Mouse (Mus musculus) common myeloid progenitor, adult 5-6 weeks (primary cell): ENCODE data around the gene Zfp182. TPM values are rescaled to one million over a fixed set of nuclear protein-coding genes. Genes with fewer than 3 reads are reported as not detected.

Experiments
- ATAC-seq: replicated peaks from 2 replicates; pipeline ENCODE4 v1.8.0; 2016; ENCODE audit warnings: low read depth, mild to moderate bottlenecking, moderate TSS enrichment, inconsistent platforms; ENCODE audit not compliant: poor library complexity, severe bottlenecking
- total RNA-seq: library from RNA; stranded (forward); fragments of 200-1000, 187-1606 nt; gene quantifications from 2 replicates; pipeline ENCODE4 v1.2.3, GENCODE M21; 2017

The Zfp182 gene
- 16.4 TPM in 2 replicates for total RNA-seq

DNA sequence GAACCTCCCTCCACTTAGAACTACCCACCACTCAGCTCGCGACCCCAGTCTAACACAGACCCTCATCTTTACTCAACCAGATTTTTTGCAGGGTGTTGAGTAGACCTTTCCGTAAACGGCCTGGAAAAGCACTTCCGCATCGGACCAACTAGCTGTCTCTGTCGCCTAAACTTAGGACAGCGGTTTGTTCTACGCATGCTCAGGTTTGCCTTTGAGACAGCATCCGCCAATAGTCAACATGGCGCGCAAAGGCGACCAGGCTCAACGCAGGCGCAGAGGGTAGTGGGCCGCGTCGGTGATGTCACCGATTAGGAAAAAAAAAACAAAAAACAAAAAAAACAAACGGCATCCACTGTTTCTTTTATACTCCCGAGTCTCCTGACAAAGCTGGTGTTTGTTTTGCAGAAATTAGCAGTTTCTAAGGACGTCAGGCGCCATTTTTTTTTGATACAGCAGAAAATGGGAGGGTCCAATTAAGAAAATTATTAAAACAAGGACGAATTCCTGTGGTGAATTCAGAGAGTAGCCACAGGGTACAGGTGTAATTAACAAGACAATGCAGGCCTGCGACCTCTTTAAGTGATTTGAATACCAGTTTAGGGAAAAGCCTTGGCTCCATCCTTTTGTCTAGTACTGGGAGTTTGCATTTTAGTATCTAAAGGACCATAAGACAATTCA is at the start of gene Zfp182:
TSS of gene Zfp182 (minus strand) at position 451 of the 678 bp plus-strand sequence.
- ATAC-seq = peak; percentile 100

DNA sequence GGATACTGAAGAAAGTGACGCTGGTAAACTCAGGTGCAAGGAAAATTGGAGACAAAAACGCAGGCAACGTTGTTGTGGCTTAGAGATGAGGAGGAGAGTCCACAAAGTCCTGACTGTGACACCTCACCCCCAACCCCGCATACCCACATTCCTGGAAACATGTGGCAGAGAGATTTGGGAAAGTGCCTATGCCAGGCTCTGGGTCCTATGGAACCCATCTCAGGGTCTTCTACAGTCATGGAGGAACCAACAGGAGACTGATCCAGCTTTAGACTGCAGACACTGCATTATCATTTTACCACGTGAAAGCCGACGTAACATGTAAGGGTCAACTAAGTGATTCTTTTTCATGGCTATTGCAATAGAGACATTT is 27.7 kb upstream of the Zfp182 start:
- no peak for ATAC-seq

DNA sequence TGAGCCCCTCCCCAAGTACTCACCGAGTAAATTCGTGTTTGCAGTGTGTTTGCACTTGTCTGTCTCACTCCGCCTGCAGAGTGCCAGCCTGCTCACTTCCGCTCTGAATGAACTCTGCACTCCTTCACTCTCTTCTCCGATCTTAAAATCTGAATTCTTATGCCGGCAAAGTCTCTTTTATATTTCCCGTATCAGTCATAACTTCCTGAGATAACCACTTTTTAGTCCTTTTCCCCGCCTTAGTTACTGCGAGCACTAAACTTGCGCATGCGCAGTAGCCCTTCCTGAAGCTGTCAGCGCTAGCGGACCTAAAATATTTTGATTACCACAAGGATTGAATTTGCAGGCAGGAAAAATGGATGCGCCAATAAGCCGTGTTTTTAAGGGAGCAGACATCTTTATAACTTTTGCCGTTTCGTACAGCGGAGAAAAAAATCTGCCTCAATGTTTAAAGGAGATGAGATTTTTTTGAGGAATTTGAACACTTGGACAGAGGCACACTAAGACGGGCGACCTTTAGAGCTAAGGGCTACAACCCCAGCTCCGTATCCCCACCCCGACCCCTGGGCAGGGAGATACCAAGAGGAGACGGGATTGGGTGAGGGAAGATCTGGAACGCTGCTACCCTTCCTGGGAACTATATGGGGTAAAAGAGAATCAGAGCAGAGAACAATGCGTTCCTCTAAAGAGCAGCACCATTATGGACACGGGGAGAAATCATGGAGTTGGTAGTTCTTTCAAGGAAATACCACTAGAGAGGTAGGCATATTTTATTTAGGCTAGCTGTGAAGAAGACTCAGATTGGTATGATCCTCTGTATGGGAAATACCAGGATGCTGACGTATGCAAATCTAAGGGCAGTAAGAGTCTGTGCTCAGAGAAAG is 27.1 kb upstream of the Zfp182 start, which contains the start of gene Zfp300:
TSS of gene Zfp300 (minus strand) at position 545 of the 884 bp plus-strand sequence.
- ATAC-seq = peak; percentile 90

DNA sequence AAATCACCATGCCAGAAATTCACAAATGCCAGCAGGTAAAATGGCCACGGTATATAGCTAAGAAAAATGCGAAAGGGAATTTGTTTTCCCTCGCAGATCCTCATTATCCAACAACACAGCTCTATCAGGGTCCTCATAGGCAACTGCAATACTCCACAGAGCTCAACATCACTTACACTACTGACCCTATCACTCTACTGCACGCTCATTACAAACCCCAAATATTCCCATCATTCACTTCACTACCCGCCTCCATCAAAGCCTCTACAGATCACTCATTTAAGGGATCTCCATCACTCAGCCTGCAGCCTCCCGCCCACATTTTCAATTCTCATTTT is 26.5 kb upstream of the Zfp182 start:
- ATAC-seq = no peak

DNA sequence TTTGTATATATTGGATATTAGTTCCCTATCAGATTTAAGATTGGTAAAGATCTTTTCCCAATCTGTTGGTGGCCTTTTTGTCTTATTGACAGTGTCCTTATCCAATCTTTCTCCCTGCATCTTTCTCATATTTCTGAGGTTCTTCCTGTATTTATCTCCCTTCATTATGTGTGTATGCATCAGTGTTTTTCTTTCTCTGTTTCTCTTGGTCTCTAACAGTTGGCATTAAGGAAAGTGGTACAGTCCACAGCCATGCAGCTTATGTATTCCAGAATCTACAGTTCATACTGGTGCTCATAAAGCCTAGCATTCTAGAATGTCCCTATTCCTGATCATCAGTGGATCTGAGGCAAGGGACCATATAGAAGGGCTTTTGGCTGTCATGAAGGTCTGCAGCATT is 6.0 kb upstream of the Zfp182 start, which contains the start of gene Spaca5:
TSS of gene Spaca5 (plus strand) at position 301 of the 400 bp plus-strand sequence.
- no peak for ATAC-seq

DNA sequence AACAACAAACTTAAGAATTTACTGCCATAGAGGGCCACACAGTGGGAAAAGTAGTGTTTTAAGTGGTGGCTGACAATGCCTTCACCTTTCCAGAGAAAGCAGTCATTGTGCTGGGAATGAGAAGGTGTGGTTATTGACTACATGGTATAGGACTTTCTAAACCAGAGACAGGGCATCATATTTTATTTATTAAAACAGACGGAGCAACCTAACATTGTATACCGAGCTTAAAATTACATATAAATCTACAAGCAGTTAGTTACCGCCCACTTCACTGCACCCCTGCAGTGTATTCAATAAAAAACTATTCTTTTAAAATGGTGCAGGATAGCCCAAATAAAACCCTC is 401 bp upstream of the Zfp182 start:
- no peak for ATAC-seq

DNA sequence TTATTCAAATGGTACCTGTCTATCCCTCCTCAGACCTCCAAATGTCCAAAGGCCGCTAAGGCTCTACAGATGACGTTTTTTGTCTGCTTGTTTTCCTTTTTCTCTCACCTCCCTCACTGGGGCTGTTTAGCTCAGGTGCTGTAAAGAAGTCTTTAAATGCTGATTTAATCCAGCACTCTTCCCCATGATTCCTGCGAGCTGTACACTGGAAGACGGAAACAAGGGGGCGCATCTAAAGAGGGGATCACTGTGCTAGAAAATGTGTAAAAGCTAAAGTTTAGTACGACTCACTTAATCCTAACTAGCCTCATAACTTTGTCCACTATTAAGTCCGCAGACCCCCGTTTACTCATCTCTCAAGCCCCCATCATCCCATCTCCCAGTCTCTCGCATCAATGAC is 656 bp downstream of the Zfp182 start:
- ATAC-seq = 0 out of 2 replicates have a peak, but pooled peaks have one; percentile 22

DNA sequence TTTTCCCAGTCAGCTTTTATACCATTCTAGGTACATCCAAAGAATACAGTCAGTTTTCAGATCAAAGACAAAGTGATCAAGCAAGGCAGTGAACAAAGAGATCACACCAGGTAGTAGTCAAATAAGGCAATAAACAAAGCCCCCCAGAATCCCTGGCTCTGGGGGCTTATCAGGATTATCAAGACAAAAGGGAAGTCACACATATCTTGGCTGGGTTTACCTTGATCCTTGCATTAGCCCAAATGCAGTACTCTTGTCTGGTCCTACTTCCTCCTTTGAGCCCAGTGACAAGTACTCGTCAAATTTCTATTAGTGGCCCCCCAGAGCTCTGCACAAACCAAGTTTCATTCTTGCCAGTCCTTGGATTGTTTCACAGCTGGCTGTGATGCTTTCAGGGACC is 81.2 kb downstream of the Zfp182 start:
- no peak for ATAC-seq

Other genes with a start within 250 kb of the Zfp182 start
- not detected in 2 replicates for gene Timp1, start 192.2 kb downstream of the Zfp182 start, total RNA-seq
- gene Syn1, start 141.3 kb downstream of the Zfp182 start, total RNA-seq = not detected in 2 replicates
- gene Cfp, start 130.8 kb downstream of the Zfp182 start, total RNA-seq = 2.9 and 5.2 TPM in 2 replicates
- gene Elk1, start 111.7 kb downstream of the Zfp182 start, total RNA-seq = 2.9 and 4.3 TPM in 2 replicates
- gene Uxt, start 100.3 kb downstream of the Zfp182 start, total RNA-seq = 17.9 and 37.2 TPM in 2 replicates
- gene Spaca5, start 6.1 kb upstream of the Zfp182 start, total RNA-seq = not detected in 2 replicates
- 0.19 and 3.1 TPM in 2 replicates for gene Zfp300, start 27.2 kb upstream of the Zfp182 start, total RNA-seq
- gene Ssxa1, start 53.5 kb upstream of the Zfp182 start, total RNA-seq = not detected in 2 replicates
- gene Gm21876, start 113.3 kb upstream of the Zfp182 start, total RNA-seq = not detected in 2 replicates